Mouse (Mus musculus) intestine, embryonic 15.5 days (tissue): Measurements from ENCODE around the gene Slc26a10. TPM values are rescaled to one million over a fixed set of nuclear protein-coding genes. Genes with fewer than 3 reads are reported as not detected.
A peak's percentile ranks its signal among the peaks of the same experiment; 100 is the strongest.

Source experiments
- ATAC-seq: fragments of 200-750 bp; cut with Nextera tagmentation; 2 replicates; pipeline ENCODE4 v1.8.0; 2017; ENCODE audit warnings: moderate TSS enrichment, moderate library complexity
- H3K27ac ChIP-seq: fragments of 300-500 bp; sonication (generic); 2 replicates; pipeline ENCODE4 v1.5.1; 2015; ENCODE audit warnings: mild to moderate bottlenecking, inconsistent platforms
- H3K27me3 ChIP-seq: fragments of 300-500 bp; sonication (generic); replicated peaks from 2 replicates; pipeline ENCODE4 v1.6.1; 2015; ENCODE audit warnings: inconsistent platforms
- H3K36me3 ChIP-seq: fragments of 300-500 bp; sonication (generic); 2 replicates; pipeline ENCODE4 v1.6.1; 2015; ENCODE audit warnings: inconsistent platforms
- H3K4me1 ChIP-seq: fragments of 300-500 bp; sonication (generic); replicated peaks from 2 replicates; pipeline ENCODE4 v1.6.1; 2015; ENCODE audit warnings: inconsistent platforms
- H3K4me2 ChIP-seq: fragments of 300-500 bp; sonication (generic); replicated peaks from 2 replicates; pipeline ENCODE4 v1.6.1; 2015; ENCODE audit warnings: mild to moderate bottlenecking, inconsistent platforms
- H3K4me3 ChIP-seq: fragments of 300-500 bp; sonication (generic); replicated peaks from 2 replicates; pipeline ENCODE4 v1.5.1; 2015; ENCODE audit warnings: inconsistent platforms
- H3K9ac ChIP-seq: fragments of 300-500 bp; sonication (generic); 2 replicates; pipeline ENCODE4 v1.6.1; 2015; ENCODE audit warnings: inconsistent platforms
- H3K9me3 ChIP-seq: fragments of 300-500 bp; sonication (generic); 2 replicates; pipeline ENCODE4 v1.6.1; 2016; ENCODE audit warnings: inconsistent platforms
- WGBS: fragments of 180-500 bp; shearing (Covaris S2); methylation state at CpG from one replicate; pipeline ENCODE4 v1.1.7; 2015; 5-methylcytosine and 5-hydroxymethylcytosine counted together
- polyA plus RNA-seq: library from polyadenylated mRNA; unstranded; fragments of >200 nt; fragmentation: Nextera tagmentation; extraction: Ambion mirVana; gene quantifications from 2 replicates; pipeline ENCODE4 v1.2.1, GENCODE M21; 2015

The Slc26a10 gene
- polyA plus RNA-seq, 1 experiment from 2014 or later: 0.98 TPM

GRCm38 (mm10) chr10:127211414-127211854 lies 31.0 kb upstream of the Slc26a10 start, which contains the start of gene Pip4k2c:
TSS of gene Pip4k2c (minus strand) at chr10:127211585.
- H3K4me3 ChIP-seq: peak within 1 kb of the TSS; percentile 79
- H3K4me2 ChIP-seq: peak within 1 kb of the TSS; percentile 85
- H3K27me3 ChIP-seq: no peaks in the 10 kb centered on the region
- peak within 1 kb of the TSS; percentile 77 for H3K9ac ChIP-seq
- no peaks in the 10 kb centered on the region for H3K9me3 ChIP-seq
- H3K36me3 ChIP-seq: no peaks in the 10 kb centered on the region; the same call in 1 of the 2 replicates
- H3K27ac ChIP-seq: peak within 1 kb of the TSS; percentile 71
- peak; percentile 98 for ATAC-seq
- WGBS: under 1% methylated on average over 46 of the region's 47 CpGs
- peaks cover 15% of the 10 kb centered on the region; the same call in 1 of the 2 replicates for H3K4me1 ChIP-seq

GRCm38 (mm10) chr10:127210961-127211405 lies 30.5 kb upstream of the Slc26a10 start:
- H3K9ac ChIP-seq: peak overlapping the region; percentile 77
- H3K36me3 ChIP-seq: no peaks in the 10 kb centered on the region; the same call in 1 of the 2 replicates
- peak overlapping the region; percentile 79 for H3K4me3 ChIP-seq
- peak; percentile 76 for ATAC-seq
- H3K9me3 ChIP-seq: no peaks in the 10 kb centered on the region
- no peaks in the 10 kb centered on the region for H3K27me3 ChIP-seq
- H3K4me2 ChIP-seq: peak overlapping the region; percentile 85
- WGBS: under 1% methylated on average over 23 of the region's 25 CpGs
- H3K27ac ChIP-seq: peak overlapping the region; percentile 71
- peaks cover 15% of the 10 kb centered on the region; the same call in 1 of the 2 replicates for H3K4me1 ChIP-seq

- peak overlapping the region; percentile 77; the same call in 1 of the 2 replicates for H3K9ac ChIP-seq
- peaks cover 3% of the 10 kb centered on the region for H3K36me3 ChIP-seq
- peak overlapping the region; percentile 85 for H3K4me2 ChIP-seq
- H3K4me3 ChIP-seq: peak overlapping the region; percentile 79
- WGBS: 79% methylated on average over 13 of the region's 13 CpGs
- H3K27ac ChIP-seq: no peak overlapping the region
- no peaks in the 10 kb centered on the region for H3K27me3 ChIP-seq
- H3K9me3 ChIP-seq: no peaks in the 10 kb centered on the region
- ATAC-seq: no peak
- H3K4me1 ChIP-seq: peaks cover 15% of the 10 kb centered on the region; the same call in 1 of the 2 replicates
Measured at GRCm38 (mm10) chr10:127209928-127210570, 29.6 kb upstream of the Slc26a10 start.

GRCm38 (mm10) chr10:127208921-127209320 lies 28.5 kb upstream of the Slc26a10 start:
- Histone ChIP-seq H3K9me3 (no peaks in the 10 kb centered on the region), H3K27ac (no peak overlapping the region)
- 79% methylated on average over 4 of the region's 4 CpGs for WGBS

GRCm38 (mm10) chr10:127205373-127205772 lies 24.9 kb upstream of the Slc26a10 start:
- H3K4me1 ChIP-seq: peaks cover 4% of the 10 kb centered on the region; the same call in 1 of the 2 replicates
- H3K9me3 ChIP-seq: no peaks in the 10 kb centered on the region
- ATAC-seq: peak; percentile 83
- no peaks in the 10 kb centered on the region for H3K27me3 ChIP-seq
- H3K4me2 ChIP-seq: no peak overlapping the region
- H3K9ac ChIP-seq: no peak overlapping the region
- H3K27ac ChIP-seq: no peak overlapping the region
- peaks cover 15% of the 10 kb centered on the region for H3K36me3 ChIP-seq
- no peak overlapping the region for H3K4me3 ChIP-seq
- WGBS: 81% methylated on average over 10 of the region's 10 CpGs

More at GRCm38 (mm10) chr10:127208921-127209320, 28.5 kb upstream of the Slc26a10 start:
- H3K4me1 ChIP-seq: peaks cover 12% of the 10 kb centered on the region; the same call in 1 of the 2 replicates
- H3K27me3 ChIP-seq: no peaks in the 10 kb centered on the region
- H3K36me3 ChIP-seq: peaks cover 7% of the 10 kb centered on the region
- H3K9ac ChIP-seq: no peak overlapping the region
- no peak for ATAC-seq
- H3K4me2 ChIP-seq: no peak overlapping the region
- no peak overlapping the region for H3K4me3 ChIP-seq

- Histone ChIP-seq H3K4me1 (no peaks in the 10 kb centered on the region), H3K4me3 (no peak overlapping the region), H3K27me3 (no peaks in the 10 kb centered on the region), H3K27ac (no peak overlapping the region), H3K9ac (no peak overlapping the region), H3K9me3 (no peaks in the 10 kb centered on the region), H3K4me2 (no peak overlapping the region), H3K36me3 (peaks cover 15% of the 10 kb centered on the region)
- ATAC-seq: no peak
- WGBS: 89% methylated on average over 5 of the region's 5 CpGs
Measured at GRCm38 (mm10) chr10:127204589-127204988, 24.1 kb upstream of the Slc26a10 start.

GRCm38 (mm10) chr10:127203106-127203505 lies 22.7 kb upstream of the Slc26a10 start:
- no peak overlapping the region for H3K9ac ChIP-seq
- H3K9me3 ChIP-seq: no peaks in the 10 kb centered on the region
- peak; percentile 60; the same call in 1 of the 2 replicates for ATAC-seq
- H3K27me3 ChIP-seq: no peaks in the 10 kb centered on the region
- H3K4me1 ChIP-seq: no peaks in the 10 kb centered on the region
- H3K36me3 ChIP-seq: peaks cover 20% of the 10 kb centered on the region
- H3K4me3 ChIP-seq: no peak overlapping the region
- WGBS: 89% methylated on average over 3 of the region's 3 CpGs
- H3K4me2 ChIP-seq: no peak overlapping the region
- H3K27ac ChIP-seq: no peak overlapping the region

- WGBS: 80% methylated on average over 8 of the region's 8 CpGs
- no peak for ATAC-seq
- peaks cover 3% of the 10 kb centered on the region; the same call in 1 of the 2 replicates for H3K4me1 ChIP-seq
- H3K27me3 ChIP-seq: no peaks in the 10 kb centered on the region
- H3K9me3 ChIP-seq: no peaks in the 10 kb centered on the region
- no peak overlapping the region for H3K4me2 ChIP-seq
- peaks cover 19% of the 10 kb centered on the region for H3K36me3 ChIP-seq
- H3K4me3 ChIP-seq: no peak overlapping the region
- H3K27ac ChIP-seq: no peak overlapping the region
- H3K9ac ChIP-seq: no peak overlapping the region
Measured at GRCm38 (mm10) chr10:127200279-127200678, 19.8 kb upstream of the Slc26a10 start.

- 87% methylated on average over 11 of the region's 11 CpGs for WGBS
- Histone ChIP-seq H3K4me2 (no peak overlapping the region), H3K9ac (no peak overlapping the region), H3K4me3 (no peak overlapping the region), H3K27me3 (no peaks in the 10 kb centered on the region), H3K9me3 (no peaks in the 10 kb centered on the region), H3K4me1 (peaks cover 11% of the 10 kb centered on the region; the same call in 1 of the 2 replicates), H3K36me3 (peaks cover 15% of the 10 kb centered on the region; the same call in 1 of the 2 replicates), H3K27ac (no peak overlapping the region)
- no peak for ATAC-seq
Measured at GRCm38 (mm10) chr10:127199474-127199873, 19.0 kb upstream of the Slc26a10 start.

- Histone ChIP-seq H3K9me3 (no peaks in the 10 kb centered on the region), H3K27me3 (no peaks in the 10 kb centered on the region), H3K4me3 (no peak overlapping the region), H3K4me2 (no peak overlapping the region), H3K4me1 (peaks cover 15% of the 10 kb centered on the region; the same call in 1 of the 2 replicates), H3K9ac (no peak overlapping the region), H3K27ac (no peak overlapping the region), H3K36me3 (peaks cover 15% of the 10 kb centered on the region; the same call in 1 of the 2 replicates)
- WGBS: 68% methylated on average over 5 of the region's 5 CpGs
- no peak for ATAC-seq
Measured at GRCm38 (mm10) chr10:127199068-127199467, 18.6 kb upstream of the Slc26a10 start.

GRCm38 (mm10) chr10:127198492-127198891 lies 18.0 kb upstream of the Slc26a10 start:
- no peak overlapping the region for H3K27ac ChIP-seq
- no peak overlapping the region for H3K9ac ChIP-seq
- 50% methylated on average over 2 of the region's 2 CpGs for WGBS
- no peak for ATAC-seq
- H3K4me1 ChIP-seq: peaks cover 15% of the 10 kb centered on the region; the same call in 1 of the 2 replicates
- peaks cover 11% of the 10 kb centered on the region; the same call in 1 of the 2 replicates for H3K36me3 ChIP-seq
- no peak overlapping the region for H3K4me2 ChIP-seq
- H3K9me3 ChIP-seq: no peaks in the 10 kb centered on the region
- no peaks in the 10 kb centered on the region for H3K27me3 ChIP-seq
- no peak overlapping the region for H3K4me3 ChIP-seq

GRCm38 (mm10) chr10:127197505-127198110 lies 17.2 kb upstream of the Slc26a10 start:
- Histone ChIP-seq H3K4me1 (peaks cover 15% of the 10 kb centered on the region; the same call in 1 of the 2 replicates), H3K9ac (no peak overlapping the region), H3K27ac (peak overlapping the region; percentile 25; the same call in 1 of the 2 replicates), H3K9me3 (no peaks in the 10 kb centered on the region), H3K4me2 (no peak overlapping the region), H3K27me3 (no peaks in the 10 kb centered on the region), H3K4me3 (no peak overlapping the region), H3K36me3 (peaks cover 7% of the 10 kb centered on the region; the same call in 1 of the 2 replicates)
- WGBS: 84% methylated on average over 11 of the region's 11 CpGs
- ATAC-seq: no peak
